Mouse (Mus musculus) 3134 (cell line): ENCODE data around the gene Cfap65.

Experiments used
- DNase-seq: peaks from one replicate; pipeline ENCODE4 v3.0.0-alpha.2; 2011; ENCODE audit warnings: low spot score; ENCODE audit not compliant: insufficient read length; ENCODE audit errors: extremely low read depth

Cfap65 gene

GRCm38 (mm10) chr1:74941651-74942360 lies 6.4 kb upstream of the Cfap65 start:
- no peak for DNase-seq

- DNase-seq: no peak
Observed at GRCm38 (mm10) chr1:74939762-74940161, 4.4 kb upstream of the Cfap65 start.

- DNase-seq: no peak
Observed at GRCm38 (mm10) chr1:74936221-74936830, 927 bp upstream of the Cfap65 start.

GRCm38 (mm10) chr1:74927621-74928296 lies 7.6 kb downstream of the Cfap65 start:
- DNase-seq: no peak

- DNase-seq: no peak
Observed at GRCm38 (mm10) chr1:74926721-74927120, 8.7 kb downstream of the Cfap65 start.

- no peak for DNase-seq
Observed at GRCm38 (mm10) chr1:74924464-74924863, 10.9 kb downstream of the Cfap65 start.

- DNase-seq: no peak
Observed at GRCm38 (mm10) chr1:74915706-74916105, 19.7 kb downstream of the Cfap65 start.

- DNase-seq: no peak
Observed at GRCm38 (mm10) chr1:74902191-74902590, 33.2 kb downstream of the Cfap65 start.

- no peak for DNase-seq
Observed at GRCm38 (mm10) chr1:74901686-74902085, 33.7 kb downstream of the Cfap65 start.

- no peak for DNase-seq
Observed at GRCm38 (mm10) chr1:74900341-74901285, 34.8 kb downstream of the Cfap65 start.

- DNase-seq: no peak
Observed at GRCm38 (mm10) chr1:74898656-74899431, 36.6 kb downstream of the Cfap65 start.

GRCm38 (mm10) chr1:74897976-74898375 lies 37.4 kb downstream of the Cfap65 start:
- no peak for DNase-seq

- DNase-seq: no peak
Observed at GRCm38 (mm10) chr1:74894966-74895365, 40.4 kb downstream of the Cfap65 start.

GRCm38 (mm10) chr1:74893134-74893855 lies 42.1 kb downstream of the Cfap65 start, which contains the start of gene Cryba2:
TSS of gene Cryba2 (minus strand) at chr1:74893143.
- DNase-seq: no peak

- DNase-seq: no peak
Observed at GRCm38 (mm10) chr1:74892351-74893133, 42.9 kb downstream of the Cfap65 start.

- no peak for DNase-seq
Observed at GRCm38 (mm10) chr1:74891513-74891912, 43.9 kb downstream of the Cfap65 start.

GRCm38 (mm10) chr1:74885369-74886042 lies 49.9 kb downstream of the Cfap65 start, which contains the start of gene Fev:
TSS of gene Fev (minus strand) at chr1:74885419.
- no peak for DNase-seq
